Mouse (Mus musculus) gastrocnemius, postnatal 36 days (tissue): ENCODE data around the gene Serpinb9e. TPM values are rescaled to one million over a fixed set of nuclear protein-coding genes. Genes with fewer than 3 reads are reported as not detected.
"Not testable (repeated sequence)": the region's sequence is repeated elsewhere in the genome, so short reads cannot be mapped to it uniquely, and the experiment has no call there.

Experiments
- DNase-seq, 2 experiments: peaks; one replicate each; pipeline ENCODE4 v3.0.0; 2022
- intact Hi-C: fragments of 180-260 bp; cut with DNase I; formaldehyde crosslinking; loops from one replicate; pipeline ENCODE4 v1.15.1; 2025
- long read RNA-seq, 2 experiments: library from polyadenylated mRNA; stranded (forward); transcript quantifications; one replicate each; pipeline ENCODE4 v2.0.0; 2021
- total RNA-seq, 2 experiments: library from RNA; stranded (reverse); gene quantifications; 2 replicates each; pipeline ENCODE4 v1.2.3; 2021

Gene Serpinb9e
- not detected for total RNA-seq
- long read RNA-seq, experiment 1 = 0 reads
- long read RNA-seq, experiment 2 = 0 reads

DNA sequence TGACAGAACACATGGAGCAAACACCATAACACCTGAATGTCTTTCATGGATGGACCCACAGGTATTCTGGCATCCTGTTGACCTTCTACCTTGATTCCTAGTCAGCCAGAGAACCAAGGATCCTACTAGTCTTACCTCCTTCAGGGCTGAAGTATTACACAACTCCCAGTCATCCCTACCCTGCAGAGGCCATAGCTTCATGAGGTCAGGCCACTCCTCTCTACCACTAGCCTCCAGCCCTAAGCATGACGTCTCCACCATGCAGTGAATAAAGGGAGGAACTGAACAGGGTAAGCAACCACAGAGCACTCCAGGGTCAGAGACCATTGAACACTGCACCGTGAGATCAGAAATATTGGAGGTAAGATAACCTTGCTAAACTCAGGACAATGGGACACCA is at the start of gene Serpinb9e:
Gene Serpinb9e (plus strand): TSS at position 301 of the 400 bp plus-strand sequence.
- intact Hi-C loops = not testable (repeated sequence)

DNA sequence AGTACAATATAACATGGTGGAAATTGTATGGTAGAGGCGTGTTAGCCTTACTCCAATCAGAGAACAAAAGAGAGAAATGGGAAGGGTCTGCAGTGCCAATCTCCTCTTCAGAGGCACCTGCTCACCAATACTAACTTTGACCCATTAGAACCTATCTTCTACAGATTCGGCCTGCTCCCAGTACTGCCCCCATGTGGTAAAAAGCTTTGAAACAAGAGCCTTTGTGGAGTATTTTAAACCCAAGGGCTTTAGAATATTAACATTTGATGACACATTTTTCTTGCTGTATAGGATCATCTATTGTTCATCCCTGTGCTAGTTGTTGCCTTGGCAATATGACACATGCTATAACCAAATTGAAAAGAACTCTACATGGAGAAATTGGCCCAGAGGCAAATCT is 49.7 kb upstream of the Serpinb9e start:
- DNase-seq = no peak
- intact Hi-C loops = no loop called here

More for the DNA sequence above, at the start of gene Serpinb9e:
- not testable (repeated sequence) for DNase-seq

DNA sequence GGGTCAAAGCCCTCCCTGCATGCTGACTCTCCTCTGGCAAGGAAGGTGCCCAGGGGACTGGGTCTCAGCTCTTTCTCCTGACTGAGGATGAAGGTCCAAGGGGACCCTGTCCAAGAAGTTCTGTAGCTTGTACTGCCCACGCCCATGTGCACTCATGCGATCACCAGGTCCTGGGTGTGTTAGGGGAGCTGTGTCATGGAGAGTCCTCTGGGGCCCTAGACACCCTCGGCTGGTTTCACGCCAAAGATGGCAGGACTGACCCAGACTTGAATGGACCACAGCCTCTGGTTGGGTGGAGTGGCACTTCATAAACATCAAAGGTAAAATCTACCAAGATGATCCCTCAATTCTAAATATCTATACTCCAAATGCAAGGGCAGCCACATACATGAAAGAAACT is 59.2 kb downstream of the Serpinb9e start:
- intact Hi-C loops, DNase-seq: not testable (repeated sequence)

Other genes with a start within 250 kb of the Serpinb9e start
- 1 to 10 TPM; 1.5 to 1.7 TPM for gene Serpinb9, start 246.4 kb upstream of the Serpinb9e start, total RNA-seq
- gene Serpinb9b, start 222.2 kb upstream of the Serpinb9e start, total RNA-seq = not detected
- gene Serpinb1b, start 171.0 kb upstream of the Serpinb9e start, total RNA-seq = not detected
- not detected for gene Serpinb9c, start 89.9 kb upstream of the Serpinb9e start, total RNA-seq
- not detected for gene Serpinb9d, start 56.7 kb upstream of the Serpinb9e start, total RNA-seq
- not detected for gene Serpinb9f, start 74.5 kb downstream of the Serpinb9e start, total RNA-seq
- gene Gm11397, start 146.1 kb downstream of the Serpinb9e start, total RNA-seq = not detected
- not detected for gene Serpinb9g, start 235.2 kb downstream of the Serpinb9e start, total RNA-seq